Mouse (Mus musculus) forebrain, embryonic 11.5 days (tissue): ENCODE measurements around the gene Ube2v1. TPM values are rescaled to one million over a fixed set of nuclear protein-coding genes. Genes with fewer than 3 reads are reported as not detected.
A peak's percentile ranks its signal among the peaks of the same experiment; 100 is the strongest.
"Not testable (repeated sequence)": the region's sequence is repeated elsewhere in the genome, so short reads cannot be mapped to it uniquely, and the experiment has no call there.

ENCODE experiments used
- ATAC-seq: fragments of 200-750 bp; cut with Nextera tagmentation; replicated peaks from 2 replicates; pipeline ENCODE4 v1.8.0; 2017; ENCODE audit warnings: moderate TSS enrichment; ENCODE audit not compliant: low FRiP score
- DNase-seq: peaks from one replicate; pipeline ENCODE4 v3.0.0-alpha.2; 2017; ENCODE audit warnings: low spot score
- H3K27ac ChIP-seq: fragments of 300-500 bp; sonication (generic); 2 replicates; pipeline ENCODE4 v1.5.1; 2014; ENCODE audit warnings: low read depth, low read length
- H3K27me3 ChIP-seq: fragments of 300-500 bp; sonication (generic); 2 replicates; pipeline ENCODE4 v1.6.1; 2014; ENCODE audit warnings: mild to moderate bottlenecking, low read length, mixed read lengths; ENCODE audit not compliant: control insufficient read depth, insufficient read depth
- H3K36me3 ChIP-seq: fragments of 300-500 bp; sonication (generic); 2 replicates; pipeline ENCODE4 v1.6.1; 2014; ENCODE audit warnings: mild to moderate bottlenecking, low read length, moderate library complexity, mixed read lengths; ENCODE audit not compliant: control insufficient read depth, insufficient read depth
- H3K4me1 ChIP-seq: fragments of 300-500 bp; sonication (generic); replicated peaks from 2 replicates; pipeline ENCODE4 v1.6.1; 2014; ENCODE audit warnings: low read length, mixed read lengths; ENCODE audit not compliant: control insufficient read depth, insufficient read depth
- H3K4me2 ChIP-seq: fragments of 300-500 bp; sonication (generic); 2 replicates; pipeline ENCODE4 v1.6.1; 2014; ENCODE audit warnings: low read depth, mild to moderate bottlenecking, low read length, moderate library complexity, mixed read lengths; ENCODE audit not compliant: severe bottlenecking
- H3K4me3 ChIP-seq: fragments of 300-500 bp; sonication (generic); 2 replicates; pipeline ENCODE4 v1.5.1; 2014; ENCODE audit warnings: low read depth, low read length
- H3K9ac ChIP-seq: fragments of 300-500 bp; sonication (generic); 2 replicates; pipeline ENCODE4 v1.6.1; 2014; ENCODE audit warnings: low read length
- H3K9me3 ChIP-seq: fragments of 300-500 bp; sonication (generic); 2 replicates; pipeline ENCODE4 v1.6.1; 2016; ENCODE audit warnings: low read length, mixed read lengths; ENCODE audit not compliant: control insufficient read depth
- WGBS: fragments of 180-500 bp; shearing (Covaris S2); extraction: QIAGEN DNeasy Blood & Tissue Kit; methylation state at CpG from one replicate; pipeline ENCODE4 v1.1.7; 2014; 5-methylcytosine and 5-hydroxymethylcytosine counted together
- polyA plus RNA-seq: library from polyadenylated mRNA; unstranded; fragments of >200 nt; fragmentation: Nextera tagmentation; extraction: Ambion mirVana; gene quantifications from 2 replicates; pipeline ENCODE4 v1.2.1, GENCODE M21; 2014

Ube2v1 gene
- polyA plus RNA-seq, 1 experiment from 2014 or later = 333 TPM

DNA sequence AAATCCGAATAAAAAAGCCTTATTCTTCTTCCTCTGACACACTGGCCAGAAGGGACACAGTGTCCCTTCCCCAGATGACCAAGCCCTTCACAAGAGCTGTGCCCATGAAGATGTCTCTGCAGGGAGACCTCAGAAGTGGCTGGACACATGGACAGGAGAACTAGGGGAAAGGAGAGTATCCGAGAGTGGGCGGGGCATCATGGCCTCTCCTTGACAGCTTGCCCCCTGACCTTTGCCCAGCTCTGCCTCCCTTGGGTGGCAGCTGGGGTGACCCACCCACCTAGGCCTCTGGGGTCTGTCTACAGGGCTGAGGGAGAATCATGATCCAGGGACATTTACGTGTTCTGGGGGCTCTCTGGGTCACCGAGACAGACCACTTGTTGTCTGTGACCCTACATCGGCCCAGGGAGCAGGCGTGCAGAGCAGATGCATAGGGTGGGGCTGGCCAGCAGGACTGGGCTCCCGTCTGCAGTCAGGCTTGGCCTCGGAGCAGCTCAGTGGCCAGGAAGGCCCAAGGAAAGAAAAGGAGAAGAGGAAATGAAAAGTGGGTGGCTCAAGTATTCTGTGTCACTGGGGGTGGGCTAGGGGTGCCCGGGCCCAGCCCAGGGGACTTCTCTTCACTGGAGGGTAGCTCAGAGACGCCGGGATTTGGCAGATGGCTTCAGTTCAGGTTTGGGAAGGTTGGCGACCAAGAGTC, 11.6 kb upstream of the Ube2v1 start:
- H3K4me2 ChIP-seq, H3K4me1 ChIP-seq, H3K27ac ChIP-seq, H3K27me3 ChIP-seq, H3K9me3 ChIP-seq, H3K36me3 ChIP-seq, H3K9ac ChIP-seq, ATAC-seq, DNase-seq, H3K4me3 ChIP-seq: not testable (repeated sequence)
- WGBS = 87% methylated on average over 13 of the region's 13 CpGs

- Histone ChIP-seq H3K4me2 (no peak overlapping the region), H3K27me3 (no peaks in the 10 kb centered on the region), H3K27ac (no peak overlapping the region), H3K9ac (no peak overlapping the region), H3K4me3 (no peak overlapping the region), H3K4me1 (no peaks in the 10 kb centered on the region), H3K36me3 (0 out of 2 replicates have a peak, but pooled peaks cover 2% of the 10 kb centered on the region), H3K9me3 (no peaks in the 10 kb centered on the region)
- ATAC-seq (no peak), DNase-seq (no peak)
- WGBS = 89% methylated on average over 6 of the region's 6 CpGs
These were observed 10.3 kb upstream of the Ube2v1 start for GRCm38 (mm10) chr2:167642164-167642563.

DNA sequence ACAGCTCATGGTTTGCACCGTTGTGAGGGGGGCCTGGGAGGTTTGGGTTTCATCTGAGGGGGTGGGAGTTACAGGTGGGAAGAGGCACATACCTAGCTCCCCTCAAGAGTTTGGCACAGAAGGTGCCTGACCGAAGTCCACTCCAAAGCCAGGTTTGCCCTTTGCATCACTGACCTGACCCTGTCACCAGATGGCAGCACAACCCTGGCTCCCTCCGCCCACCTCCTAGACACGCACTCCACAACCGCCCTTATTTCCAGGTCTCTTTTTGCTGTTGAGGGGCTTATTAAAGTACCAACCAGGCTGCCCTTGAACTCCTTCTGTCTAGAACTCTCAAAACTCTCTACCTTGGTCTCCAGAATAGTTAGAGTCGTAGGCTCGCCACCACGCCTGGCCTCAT, 9.4 kb upstream of the Ube2v1 start:
- Histone ChIP-seq H3K9ac (no peak overlapping the region), H3K4me3 (no peak overlapping the region), H3K36me3 (0 out of 2 replicates have a peak, but pooled peaks cover 2% of the 10 kb centered on the region), H3K4me2 (no peak overlapping the region), H3K27me3 (no peaks in the 10 kb centered on the region), H3K9me3 (no peaks in the 10 kb centered on the region), H3K4me1 (no peaks in the 10 kb centered on the region), H3K27ac (no peak overlapping the region)
- DNase-seq = no peak
- 50% methylated on average over 8 of the region's 8 CpGs for WGBS
- no peak for ATAC-seq

DNA sequence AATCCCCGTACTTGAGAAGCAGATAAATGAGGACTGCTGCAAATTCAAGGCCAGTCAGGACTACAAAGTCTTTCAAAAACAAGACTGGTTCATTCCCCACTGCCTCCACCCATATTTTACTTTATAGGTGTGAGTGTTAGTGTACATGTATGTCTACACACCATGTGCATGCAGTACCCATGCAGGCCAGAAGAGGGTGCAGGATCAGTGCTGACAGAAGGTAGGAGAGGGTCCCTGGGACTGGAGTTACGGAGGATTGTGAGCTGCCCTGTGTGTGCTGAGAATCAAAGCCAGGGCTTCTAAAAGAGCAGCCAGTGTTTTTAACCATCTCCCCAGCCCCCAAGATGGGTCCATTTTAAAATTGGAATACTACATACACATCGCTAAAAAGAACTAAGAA, 8.4 kb upstream of the Ube2v1 start:
- no peak overlapping the region for H3K27ac ChIP-seq
- 75% methylated on average over 3 of the region's 3 CpGs for WGBS
- no peaks in the 10 kb centered on the region for H3K27me3 ChIP-seq
- H3K4me3 ChIP-seq = no peak overlapping the region
- H3K9ac ChIP-seq = no peak overlapping the region
- H3K9me3 ChIP-seq = no peaks in the 10 kb centered on the region
- 0 out of 2 replicates have a peak, but pooled peaks cover 2% of the 10 kb centered on the region for H3K36me3 ChIP-seq
- ATAC-seq (no peak), DNase-seq (peak; percentile 70)
- H3K4me1 ChIP-seq = no peaks in the 10 kb centered on the region
- H3K4me2 ChIP-seq = no peak overlapping the region

DNA sequence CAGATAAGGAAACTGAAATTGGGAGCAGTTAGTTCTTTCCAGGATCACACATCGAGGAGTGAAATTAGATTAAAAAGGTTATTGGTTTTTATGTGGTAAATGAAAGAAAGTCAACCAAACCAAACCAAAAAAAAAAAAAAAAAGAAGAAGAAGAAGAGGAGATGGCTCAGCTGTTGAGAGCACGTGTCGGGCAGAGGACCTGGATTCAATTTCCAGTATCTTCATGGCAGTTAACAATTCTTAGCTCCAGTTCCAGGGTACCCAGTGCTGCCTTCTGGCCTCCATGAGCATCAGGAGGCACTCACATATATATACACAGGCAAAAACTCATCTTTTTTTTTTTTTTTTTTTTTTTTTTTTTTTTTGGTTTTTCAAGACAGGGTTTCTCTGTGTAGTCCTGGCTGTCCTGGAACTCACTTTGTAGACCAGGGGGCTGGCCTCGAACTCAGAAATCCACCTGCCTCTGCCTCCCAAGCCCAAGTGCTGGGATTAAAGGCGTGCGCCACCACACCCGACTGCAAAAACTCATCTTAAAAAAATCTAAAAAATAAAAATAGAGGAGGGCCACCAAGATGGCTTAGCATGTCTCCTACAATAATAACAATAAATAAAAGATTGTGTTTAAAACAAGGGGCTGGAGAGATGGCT, 3.1 kb upstream of the Ube2v1 start:
- Histone ChIP-seq H3K27ac (no peak overlapping the region), H3K4me3 (no peak overlapping the region), H3K9me3 (no peaks in the 10 kb centered on the region), H3K36me3 (no peaks in the 10 kb centered on the region), H3K27me3 (no peaks in the 10 kb centered on the region), H3K4me2 (peak overlapping the region; percentile 26; the same call in 1 of the 2 replicates), H3K4me1 (peaks cover 11% of the 10 kb centered on the region), H3K9ac (no peak overlapping the region)
- ATAC-seq (no peak), DNase-seq (no peak)
- 78% methylated on average over 7 of the region's 7 CpGs for WGBS

DNA sequence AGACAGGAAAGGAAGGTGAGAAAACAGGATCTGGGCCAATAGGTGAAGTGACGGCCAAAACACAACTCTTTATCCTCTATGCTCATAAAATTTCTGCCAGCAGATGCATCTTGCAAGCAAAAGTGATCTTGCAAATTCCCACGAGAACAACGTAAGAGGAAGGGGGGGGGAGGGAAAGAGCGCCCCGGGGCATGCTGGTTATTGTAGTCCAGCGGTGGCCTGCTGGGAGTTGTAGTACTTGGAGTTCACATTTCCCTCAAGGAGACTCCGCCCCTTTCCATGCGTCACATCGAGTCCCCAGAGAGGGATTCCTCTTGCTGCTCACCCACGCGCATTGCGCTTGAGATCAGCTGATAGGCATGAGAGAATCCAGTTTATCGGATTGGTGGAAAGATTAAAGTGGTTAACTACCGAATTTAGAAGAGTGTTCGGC, 2.5 kb upstream of the Ube2v1 start:
- DNase-seq (peak; percentile 99), ATAC-seq (peak; percentile 72)
- no peak overlapping the region; the same call in 1 of the 2 replicates for H3K4me3 ChIP-seq
- no peaks in the 10 kb centered on the region for H3K36me3 ChIP-seq
- H3K27ac ChIP-seq = peak overlapping the region; percentile 8; the same call in 1 of the 2 replicates
- H3K9ac ChIP-seq = peak overlapping the region; percentile 17; the same call in 1 of the 2 replicates
- no peaks in the 10 kb centered on the region for H3K9me3 ChIP-seq
- H3K4me1 ChIP-seq = peaks cover 14% of the 10 kb centered on the region
- under 1% methylated on average over 15 of the region's 15 CpGs for WGBS
- peak overlapping the region; percentile 41 for H3K4me2 ChIP-seq
- no peaks in the 10 kb centered on the region for H3K27me3 ChIP-seq

DNA sequence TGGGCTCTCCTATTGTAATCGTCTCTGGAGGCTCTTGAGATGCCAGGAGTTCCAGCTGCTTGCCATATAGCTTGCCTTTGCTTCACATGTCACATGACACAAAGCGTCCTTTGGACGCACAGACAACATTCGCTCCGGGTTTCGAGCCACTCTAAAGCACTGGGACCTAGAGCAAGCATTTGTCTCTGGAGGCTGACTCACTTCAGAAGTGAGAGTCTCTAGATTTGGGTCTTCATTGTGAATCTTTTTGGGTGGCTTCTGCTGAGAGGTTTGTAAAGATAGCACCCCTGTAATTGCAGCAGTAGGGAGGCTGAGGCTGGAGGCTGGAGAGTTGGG, 1.6 kb upstream of the Ube2v1 start:
- Histone ChIP-seq H3K9ac (no peak overlapping the region; the same call in 1 of the 2 replicates), H3K27ac (no peak overlapping the region), H3K4me3 (no peak overlapping the region), H3K9me3 (no peaks in the 10 kb centered on the region), H3K4me1 (peaks cover 14% of the 10 kb centered on the region), H3K27me3 (no peaks in the 10 kb centered on the region), H3K4me2 (no peak overlapping the region), H3K36me3 (no peaks in the 10 kb centered on the region)
- no peak for ATAC-seq
- DNase-seq = no peak
- WGBS = 90% methylated on average over 6 of the region's 6 CpGs

DNA sequence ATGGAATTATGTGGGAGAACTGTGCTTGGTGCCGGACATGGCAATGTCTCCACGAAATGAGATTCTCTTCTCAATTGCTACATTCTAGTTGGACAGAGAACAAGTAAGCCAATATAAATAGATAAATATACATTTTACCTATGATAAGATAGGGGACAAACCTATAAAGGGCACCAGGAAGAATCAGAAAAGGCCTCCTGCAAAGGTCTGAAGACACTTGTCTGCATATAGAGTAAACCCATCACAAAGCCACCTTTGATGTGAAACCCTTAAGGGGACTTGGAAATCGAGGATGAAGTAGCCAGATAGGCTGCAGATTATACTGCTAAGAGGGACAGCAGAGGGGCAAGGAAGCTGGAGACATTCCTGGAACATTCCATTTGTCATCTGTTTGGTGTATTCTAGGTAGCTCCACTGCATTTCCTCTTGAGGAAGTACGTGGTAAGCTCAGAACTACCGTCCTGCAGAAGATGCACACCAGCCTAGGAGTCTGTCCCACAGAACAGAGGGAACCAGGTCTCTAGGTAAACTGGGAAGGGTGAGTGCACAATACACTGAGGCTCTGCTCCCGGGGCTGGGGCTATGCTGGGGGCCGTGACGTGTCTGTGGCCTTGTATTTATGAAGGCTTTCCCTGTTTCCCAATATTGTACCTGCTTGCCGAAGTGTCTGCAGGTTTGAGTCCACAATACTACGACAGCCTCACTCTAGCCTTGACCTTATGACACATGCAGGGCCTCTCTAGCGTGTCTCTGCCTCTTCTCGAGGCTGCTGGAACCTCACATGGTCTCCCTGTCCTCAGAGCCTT, 1.0 kb upstream of the Ube2v1 start:
- no peak overlapping the region for H3K4me3 ChIP-seq
- no peaks in the 10 kb centered on the region for H3K36me3 ChIP-seq
- ATAC-seq (no peak), DNase-seq (no peak)
- H3K27ac ChIP-seq = no peak overlapping the region
- peak overlapping the region; percentile 76; the same call in 1 of the 2 replicates for H3K4me2 ChIP-seq
- peaks cover 14% of the 10 kb centered on the region for H3K4me1 ChIP-seq
- H3K9me3 ChIP-seq = no peaks in the 10 kb centered on the region
- WGBS = 82% methylated on average over 12 of the region's 12 CpGs
- peak overlapping the region; percentile 88; the same call in 1 of the 2 replicates for H3K9ac ChIP-seq
- H3K27me3 ChIP-seq = no peaks in the 10 kb centered on the region
